Mouse (Mus musculus) brain, embryonic 18.5 days (tissue): ENCODE measurements around the gene Brcc3.

Experiments used
- DNase-seq: peaks from one replicate; pipeline ENCODE4 v3.0.0-alpha.2; 2012; ENCODE audit warnings: low read depth, low spot score

Gene Brcc3

DNA sequence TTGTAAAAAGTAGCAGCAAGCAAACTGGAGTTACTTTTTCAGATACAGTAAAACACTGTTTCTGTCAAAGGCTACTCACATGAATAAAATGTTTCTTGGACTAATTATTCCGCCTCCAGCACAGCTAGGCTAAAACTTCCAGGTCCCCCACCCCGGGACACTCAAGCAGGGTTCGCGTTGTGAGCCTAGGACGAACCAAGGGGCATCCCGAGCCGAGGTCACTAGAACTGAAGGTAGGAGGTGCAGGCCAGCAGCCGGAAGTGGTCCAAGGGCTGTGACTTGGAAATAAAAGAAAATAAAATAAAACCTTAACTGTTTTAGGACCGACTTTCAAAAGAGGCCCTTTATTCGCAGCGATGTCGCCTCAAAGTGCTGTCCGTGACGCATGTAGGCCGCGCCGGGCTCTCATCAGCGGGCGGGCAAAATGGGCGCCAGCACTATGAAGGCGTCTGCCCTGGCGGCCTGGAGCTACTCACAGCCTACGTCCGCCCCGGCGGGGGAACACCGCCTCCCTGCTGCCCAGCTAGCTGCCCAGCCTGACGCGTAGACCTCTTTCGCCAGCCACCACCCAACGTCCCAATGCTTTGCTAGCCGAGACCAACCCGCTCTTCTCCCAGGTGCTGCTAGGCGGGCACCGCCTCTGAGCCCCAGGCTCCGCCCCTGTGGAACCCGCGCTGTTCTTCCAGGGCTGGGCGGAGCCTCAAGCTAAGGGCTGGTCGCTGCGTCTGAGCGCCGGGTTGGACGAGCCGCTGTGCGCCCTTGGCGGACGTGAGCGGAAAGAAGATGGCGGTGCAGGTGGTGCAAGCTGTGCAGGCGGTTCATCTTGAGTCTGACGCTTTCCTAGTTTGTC lies at the start of gene Brcc3, which contains the start of the genes Cmc4 and Mtcp1:
Brcc3 (plus strand) TSS at position 693 of the 850 bp plus-strand sequence.
Cmc4 (minus strand) TSS at position 649 of the 850 bp plus-strand sequence.
Mtcp1 (minus strand) TSS at position 653 of the 850 bp plus-strand sequence.
- peak; percentile 74 for DNase-seq

DNA sequence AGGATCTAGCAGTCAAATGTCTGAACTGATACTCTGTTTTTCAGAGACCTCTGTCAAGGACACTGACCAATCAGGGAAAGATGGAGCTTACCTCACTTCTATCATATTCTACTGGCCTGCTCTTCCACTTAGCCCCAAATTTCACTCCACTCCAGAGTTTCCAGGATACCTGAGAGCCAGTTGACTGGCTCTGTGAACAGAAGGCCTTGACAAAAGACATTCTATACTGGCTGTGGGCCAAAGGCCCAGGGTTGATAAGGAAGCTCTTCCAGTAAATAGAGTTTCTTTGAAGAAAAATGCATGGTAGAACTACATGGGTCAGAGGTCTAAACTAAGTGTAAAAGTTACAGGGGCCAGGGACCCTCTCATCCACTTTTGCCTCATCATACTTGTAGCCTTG lies 46.2 kb upstream of the Brcc3 start:
- DNase-seq, result no peak

DNA sequence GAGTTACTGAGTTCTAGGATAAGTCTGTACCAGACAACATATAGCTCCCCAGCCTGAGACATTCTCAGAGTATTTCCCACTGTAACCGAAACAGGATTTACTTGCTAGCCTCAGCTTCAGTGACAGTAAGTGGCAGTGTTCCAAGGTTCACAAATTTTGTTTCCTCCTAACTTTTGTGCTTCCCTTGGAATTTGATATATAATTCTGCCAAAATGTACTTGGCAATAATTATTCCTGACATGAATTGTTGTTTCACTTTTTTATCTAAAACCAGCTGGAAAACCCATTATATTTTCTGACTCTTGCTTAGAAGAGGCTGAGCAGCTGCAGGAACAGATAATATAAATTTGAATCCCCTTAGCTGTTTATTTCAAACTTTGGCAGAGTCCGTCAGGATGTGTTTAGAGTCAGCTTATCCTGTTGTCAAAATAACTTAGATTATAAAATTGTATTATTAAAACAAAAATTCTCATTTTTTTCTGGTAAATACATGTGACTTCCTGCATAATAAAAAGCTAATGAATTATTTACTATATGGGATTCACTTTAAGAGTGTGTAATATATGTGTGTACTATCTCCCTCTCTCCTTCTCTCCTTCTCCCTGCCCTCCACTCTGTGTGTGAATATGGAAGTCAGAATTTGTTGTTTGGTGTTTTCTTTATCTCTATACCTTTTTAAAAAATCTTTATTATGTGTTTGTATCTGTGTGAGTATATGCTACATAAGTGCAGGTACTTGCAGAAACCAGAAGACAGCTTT lies 43.6 kb upstream of the Brcc3 start:
- no peak for DNase-seq

DNA sequence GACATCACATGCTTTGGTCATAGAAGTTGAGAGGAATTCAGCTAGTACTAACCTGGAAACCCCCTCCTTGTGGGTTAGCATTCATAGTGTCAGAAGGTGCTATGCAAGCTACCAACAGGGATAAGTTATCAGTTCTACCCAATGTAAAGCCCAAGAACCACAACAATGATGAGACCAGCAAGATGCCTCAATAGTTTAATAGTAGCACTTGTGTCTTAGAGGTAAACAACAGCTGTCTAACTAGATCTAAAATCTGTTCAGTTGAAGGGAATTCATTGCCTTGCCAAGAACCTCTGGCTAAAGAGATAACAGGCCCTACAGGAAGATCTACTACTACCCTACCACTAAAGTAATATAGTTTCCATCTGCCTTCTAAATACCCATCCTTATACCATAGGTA lies 39.6 kb upstream of the Brcc3 start:
- DNase-seq, result no peak

DNA sequence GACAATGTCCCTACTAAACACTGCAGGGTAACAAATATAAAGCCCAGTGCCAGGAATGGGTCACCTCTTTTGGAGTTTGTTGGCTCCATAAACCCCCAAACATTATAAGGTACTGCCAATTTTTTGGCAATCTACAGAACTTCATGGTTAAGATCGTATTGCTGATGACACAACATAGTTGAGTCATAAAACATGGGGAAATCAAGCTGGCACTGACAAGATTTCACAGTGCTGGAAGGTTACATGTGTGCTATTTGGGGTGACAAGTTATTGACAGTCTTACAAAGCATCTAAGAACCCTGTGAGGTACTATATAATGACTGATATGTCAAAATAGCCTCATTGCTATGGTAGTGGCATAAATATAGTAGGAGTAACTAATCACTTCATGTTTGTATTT lies 35.3 kb upstream of the Brcc3 start:
- DNase-seq, result no peak

DNA sequence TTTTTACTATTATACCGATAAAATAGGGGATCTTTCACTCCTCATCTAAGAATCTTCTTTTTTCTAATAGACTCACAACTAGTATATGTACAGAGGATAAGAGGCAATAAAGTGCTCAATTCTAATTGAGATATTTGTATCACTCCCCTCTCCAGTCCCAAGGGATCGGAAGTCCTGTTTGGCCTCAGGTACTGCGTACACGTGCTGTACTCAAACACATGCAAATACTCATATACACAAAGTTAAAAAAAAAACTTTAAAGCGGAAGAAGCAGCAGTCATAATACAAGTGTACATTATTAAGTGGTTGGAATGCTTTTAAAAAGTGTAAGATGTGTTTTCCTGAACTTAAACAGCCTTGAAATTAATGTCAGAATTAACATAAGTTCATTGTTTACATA lies 34.7 kb upstream of the Brcc3 start:
- no peak for DNase-seq

DNA sequence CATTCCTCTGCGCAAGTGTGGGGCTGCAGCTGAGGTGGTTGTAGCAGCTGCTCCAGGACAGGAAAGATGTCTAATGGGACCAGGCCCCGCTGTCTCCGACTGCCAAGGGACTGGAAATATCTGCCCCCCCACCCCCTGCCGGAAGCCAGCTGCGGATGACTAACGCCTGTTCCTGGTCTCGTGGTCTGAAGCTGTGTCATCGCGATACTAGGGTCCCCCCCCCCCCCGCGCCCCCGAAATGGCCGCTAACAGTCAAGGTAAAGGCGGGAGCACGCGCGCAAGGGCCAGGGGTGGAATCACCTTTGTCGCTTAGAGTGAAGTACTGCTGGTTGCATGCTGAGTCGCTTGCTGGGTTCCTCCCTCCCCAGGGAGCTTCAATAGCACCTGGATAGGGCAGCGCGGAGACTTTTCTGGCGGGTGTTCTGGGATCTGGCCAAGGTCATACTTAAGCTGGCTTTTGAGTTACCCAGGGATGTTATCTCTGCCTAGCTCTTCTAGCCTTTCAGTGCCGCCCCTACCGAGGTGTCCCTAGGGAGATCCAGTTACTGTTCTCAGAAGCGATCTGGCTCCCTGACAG lies 34.1 kb upstream of the Brcc3 start, which contains the start of the genes Fundc2 and F8:
Fundc2 (plus strand) TSS at position 205 of the 577 bp plus-strand sequence.
F8 (minus strand) TSS at position 421 of the 577 bp plus-strand sequence.
- DNase-seq, result peak; percentile 50

DNA sequence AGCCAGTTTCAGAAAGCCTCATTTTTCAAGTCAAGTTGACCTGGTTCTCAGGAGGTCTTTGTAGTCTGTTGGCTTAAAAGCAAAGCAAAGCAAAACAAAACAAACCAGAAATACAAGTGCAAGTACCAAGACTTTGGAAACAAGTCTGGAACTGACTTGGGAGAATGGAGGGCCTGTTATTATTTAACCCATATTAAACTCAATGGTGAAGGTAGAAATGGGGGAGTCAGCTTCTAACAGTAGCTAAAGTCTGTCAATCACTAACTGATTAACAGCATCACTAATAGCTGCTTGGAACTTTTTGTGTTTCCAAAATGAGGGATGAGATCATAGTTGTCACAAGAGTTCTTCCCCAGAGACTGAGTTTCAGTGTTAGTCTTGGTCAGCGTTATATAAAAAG lies 17.0 kb upstream of the Brcc3 start:
- no peak for DNase-seq

DNA sequence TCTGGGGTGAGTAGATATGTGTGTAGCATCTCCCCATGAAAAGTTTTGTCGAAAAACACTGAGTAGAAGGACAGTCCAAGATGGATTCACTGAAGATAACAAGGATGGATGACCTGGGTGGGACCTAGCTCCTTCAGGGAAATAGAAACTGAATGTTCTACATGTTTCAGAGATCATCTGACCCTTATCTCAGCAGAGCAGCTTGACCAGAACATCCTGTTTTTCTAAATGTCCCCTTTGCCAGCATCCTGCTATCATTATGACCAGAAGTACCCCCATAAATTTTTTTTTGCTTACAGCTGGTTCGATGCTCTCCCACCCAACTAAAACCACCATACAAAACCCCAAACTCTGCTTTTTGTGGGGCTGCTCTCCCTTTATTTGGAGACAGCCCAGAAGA lies 13.8 kb upstream of the Brcc3 start:
- DNase-seq, result no peak

DNA sequence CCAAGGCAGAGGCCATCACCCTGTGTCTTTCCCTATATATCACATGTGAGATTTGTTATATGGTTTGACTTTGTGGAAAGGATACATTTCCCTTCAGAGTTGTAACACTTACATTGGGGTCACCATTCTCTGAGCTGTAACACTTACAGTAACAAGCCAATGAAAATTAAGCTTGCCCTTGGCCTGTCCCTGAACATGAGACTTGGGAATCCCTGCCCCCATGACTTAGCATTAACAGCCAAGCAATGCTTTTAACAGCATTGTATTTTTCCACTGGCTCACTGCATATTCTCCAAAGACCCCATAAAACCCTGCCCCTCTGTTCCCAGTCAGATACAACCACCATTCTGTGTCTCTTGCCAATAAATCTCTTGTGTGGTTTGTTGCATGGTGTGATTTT lies 13.1 kb upstream of the Brcc3 start:
- DNase-seq, result no peak

DNA sequence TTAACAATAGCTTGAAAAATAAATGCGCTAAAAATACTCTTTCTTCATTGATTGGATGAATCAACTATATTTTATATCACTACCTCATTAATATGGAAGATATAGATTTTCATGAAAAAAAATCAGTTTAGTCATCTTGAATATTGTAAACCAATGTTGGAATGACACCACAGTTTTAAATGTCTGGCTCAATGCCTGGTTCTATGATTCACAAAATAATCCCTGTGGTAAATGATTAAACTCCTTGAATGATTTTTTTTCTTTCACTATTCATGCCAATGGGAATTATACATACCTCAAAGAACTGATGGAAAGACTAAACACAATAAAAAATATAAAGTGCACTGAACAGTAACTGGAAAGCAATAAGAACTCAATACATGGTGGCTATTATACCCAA lies 6.7 kb upstream of the Brcc3 start:
- no peak for DNase-seq

DNA sequence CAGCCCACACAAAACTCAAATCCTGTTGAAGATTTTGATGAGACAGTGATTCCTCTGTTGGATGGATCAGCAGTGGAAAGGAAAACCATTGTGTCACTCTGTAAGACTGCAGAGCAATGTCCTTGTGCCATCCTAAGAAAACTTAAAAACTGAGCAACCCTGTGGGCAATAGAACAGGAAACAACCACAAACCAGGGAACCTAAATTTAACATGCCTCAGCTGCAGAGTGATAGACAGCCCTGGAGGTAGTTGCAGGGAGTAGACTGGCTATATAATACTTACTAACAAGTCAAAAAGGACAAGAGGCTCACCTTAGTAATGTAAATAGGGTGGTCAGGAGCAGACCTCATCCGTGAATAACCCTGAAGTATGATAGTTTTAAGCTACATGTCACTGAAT lies 38.2 kb downstream of the Brcc3 start:
- no peak for DNase-seq

DNA sequence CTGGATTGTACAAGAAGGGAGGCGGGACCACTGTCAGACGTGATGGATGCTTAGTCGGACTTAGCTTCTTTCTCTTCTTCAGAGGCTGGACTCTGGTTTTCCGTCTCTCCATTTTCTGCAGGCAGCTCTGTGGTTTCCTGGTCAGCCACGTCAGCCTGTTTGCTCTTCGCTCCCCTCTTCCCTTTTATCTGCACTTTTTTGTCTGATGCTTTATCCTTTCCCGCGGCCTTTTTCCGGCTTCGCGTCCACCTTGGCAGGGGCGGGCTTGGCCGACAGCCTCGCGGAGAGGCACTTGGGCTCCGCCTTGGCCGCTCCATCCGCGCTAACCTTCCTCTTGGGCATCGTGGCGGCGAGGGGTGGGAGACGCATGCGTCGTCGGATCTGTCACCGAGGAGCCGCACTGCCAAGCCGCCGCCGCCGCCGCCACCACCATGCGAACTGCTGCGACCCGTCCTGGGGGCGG lies 58.8 kb downstream of the Brcc3 start:
- peak; percentile 12 for DNase-seq

DNA sequence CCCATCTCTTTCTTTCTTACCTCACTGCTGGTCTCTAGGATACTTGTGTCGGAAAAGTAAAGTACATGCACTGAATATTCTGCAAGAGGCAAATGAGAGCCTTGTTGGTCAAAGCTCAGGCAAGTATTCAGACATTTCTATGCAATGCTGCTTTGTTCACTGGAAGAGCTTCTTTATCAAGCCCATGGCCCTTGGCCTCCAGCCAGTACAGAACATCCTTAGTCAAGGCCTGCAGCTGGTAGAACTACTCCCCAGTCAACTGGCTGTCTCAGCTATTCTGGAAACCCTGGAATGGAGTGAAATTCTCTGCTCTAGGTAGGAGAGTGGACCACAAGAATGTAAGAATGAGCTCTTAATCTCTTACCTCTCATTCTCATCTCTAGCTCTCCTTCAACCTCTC lies 73.5 kb downstream of the Brcc3 start:
- DNase-seq, result no peak
